Mouse (Mus musculus) heart, adult 2 months (tissue): ENCODE measurements around the gene Arpc3.

ENCODE experiments used
- CTCF ChIP-seq: fragments of 200-600 bp; IDR thresholded peaks from 2 replicates; pipeline ENCODE4 v1.8.1; 2022; ENCODE audit warnings: antibody characterized with exemption, mild to moderate bottlenecking, moderate library complexity
- EP300 ChIP-seq: fragments of 200-500 bp; IDR thresholded peaks from 2 replicates; pipeline ENCODE4 v1.6.1; 2011; ENCODE audit warnings: low read depth, low read length, control low read depth; ENCODE audit not compliant: insufficient read depth
- POLR2A ChIP-seq: fragments of 200-500 bp; IDR thresholded peaks from 2 replicates; pipeline ENCODE4 v1.6.1; 2011; ENCODE audit warnings: mild to moderate bottlenecking, low read depth, low read length, control low read depth; ENCODE audit not compliant: insufficient read depth

DNA sequence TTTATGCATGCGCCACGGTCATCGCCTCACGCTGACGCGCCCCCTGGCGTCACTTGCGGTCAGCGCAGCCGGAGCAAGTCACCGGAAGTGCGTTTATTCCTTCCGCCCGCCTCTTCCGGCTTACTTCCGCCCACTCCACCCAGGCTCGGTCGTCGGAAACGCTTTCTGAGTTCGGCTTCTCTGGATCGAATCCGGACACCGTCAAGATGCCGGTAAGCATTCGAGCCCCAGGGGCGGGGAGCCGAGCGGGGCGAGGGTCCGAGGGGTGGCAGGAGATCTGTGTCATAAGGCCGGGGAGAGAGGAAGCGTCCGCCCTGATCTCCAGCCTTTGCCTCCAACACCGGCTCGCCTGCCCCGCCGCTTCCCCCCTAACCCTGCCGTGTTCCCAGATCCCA is at the start of gene Arpc3:
- TF ChIP-seq CTCF (peak; percentile 97), POLR2A (peak; percentile 88), EP300 (peak; percentile 96)
